Mouse (Mus musculus): ENCODE results near the gene Scgb1b7. TPM values are rescaled to one million over a fixed set of nuclear protein-coding genes. Genes with fewer than 3 reads are reported as not detected.
"Not testable (repeated sequence)": the region's sequence is repeated elsewhere in the genome, so short reads cannot be mapped to it uniquely, and the experiment has no call there.

The Scgb1b7 gene
- polyA plus RNA-seq (2015; fragmentation: Nextera tagmentation; extraction: Ambion mirVana), result not detected in 2 replicates

DNA sequence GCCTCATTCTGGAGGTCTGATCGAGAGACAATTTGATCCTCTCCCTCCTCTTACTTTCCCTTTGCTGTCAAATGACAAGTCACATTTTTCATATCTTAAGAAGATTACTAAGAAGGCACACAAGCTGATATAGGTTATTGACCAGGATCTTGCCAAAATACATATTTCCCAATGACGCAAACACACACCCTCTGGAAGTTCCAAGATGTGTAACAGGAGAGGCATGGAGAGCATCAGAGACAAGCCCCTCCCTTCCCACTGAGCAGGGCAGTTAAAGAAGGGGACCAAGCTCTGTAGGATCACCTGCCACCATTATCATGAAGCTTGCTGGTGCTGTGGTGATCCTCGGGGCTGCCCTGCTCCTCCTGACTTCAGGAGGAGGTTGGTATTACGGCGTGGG lies at the start of gene Scgb1b7:
TSS of gene Scgb1b7 (plus strand) at position 301 of the 400 bp plus-strand sequence.
- H3K4me3 ChIP-seq (ENCODE audit: low read depth, low read length); H3K36me3 ChIP-seq (ENCODE audit: control insufficient read depth, insufficient read depth); ATAC-seq (ENCODE audit: low read depth); H3K27me3 ChIP-seq (ENCODE audit: control insufficient read depth, insufficient read depth, low read depth, low read length); H3K27ac ChIP-seq (ENCODE audit: low read length); H3K9ac ChIP-seq (ENCODE audit: low read depth, low read length); H3K4me1 ChIP-seq (ENCODE audit: control insufficient read depth, low read depth, low read length); H3K9me3 ChIP-seq (replicated peaks; ENCODE audit: control insufficient read depth, low read length); H3K4me2 ChIP-seq (ENCODE audit: low read depth, low read length): not testable (repeated sequence)
- whole genome bisulfite sequencing (ENCODE audit: insufficient replicate concordance), result 49% methylated on average over 3 of the region's 5 CpGs

DNA sequence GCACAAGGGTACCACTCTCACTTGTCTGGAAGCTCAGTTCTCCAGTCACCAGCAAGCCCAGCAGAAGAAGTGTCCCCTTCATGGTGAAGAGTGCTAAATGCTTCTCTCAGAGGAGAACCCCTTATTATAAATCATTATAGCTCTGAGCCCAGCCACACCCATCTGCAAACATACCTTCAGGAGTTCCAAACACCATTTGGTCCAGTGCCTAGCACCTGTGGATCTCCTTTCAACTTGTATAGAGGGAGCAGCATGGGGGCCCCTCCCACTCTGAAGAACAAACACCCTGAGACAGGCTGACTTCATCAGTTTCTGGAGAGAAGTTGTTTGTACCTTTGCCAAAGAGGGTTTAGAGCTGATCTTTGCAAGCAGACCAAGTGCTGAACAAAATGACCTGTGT lies 6.8 kb upstream of the Scgb1b7 start, which contains the start of gene Scgb2b7:
TSS of gene Scgb2b7 (minus strand) at position 101 of the 400 bp plus-strand sequence.
- not testable (repeated sequence) for H3K9me3 ChIP-seq (replicated peaks; ENCODE audit: control insufficient read depth, low read length); H3K4me3 ChIP-seq (ENCODE audit: low read depth, low read length); H3K36me3 ChIP-seq (ENCODE audit: control insufficient read depth, insufficient read depth); H3K4me1 ChIP-seq (ENCODE audit: control insufficient read depth, low read depth, low read length); H3K27me3 ChIP-seq (ENCODE audit: control insufficient read depth, insufficient read depth, low read depth, low read length); H3K4me2 ChIP-seq (ENCODE audit: low read depth, low read length); ATAC-seq (ENCODE audit: low read depth); H3K9ac ChIP-seq (ENCODE audit: low read depth, low read length); H3K27ac ChIP-seq (ENCODE audit: low read length)

Other genes starting within 250 kb of the Scgb1b7 start
- not detected in 2 replicates for gene Scgb2b7, start 6.9 kb upstream of the Scgb1b7 start, polyA plus RNA-seq (2015; fragmentation: Nextera tagmentation; extraction: Ambion mirVana)